Mouse (Mus musculus) ZHBTc4 (cell line): ENCODE results near the gene Map2k2.

ENCODE experiments used
- DNase-seq: peaks from one replicate; pipeline ENCODE4 v3.0.0-alpha.2; 2011; ENCODE audit warnings: low read depth, low spot score

Map2k2 gene

GRCm38 (mm10) chr10:81094931-81095678 is 10.6 kb upstream of the Map2k2 start:
- no peak for DNase-seq

- DNase-seq, result peak; percentile 99
Measured at GRCm38 (mm10) chr10:81106113-81106721, 502 bp downstream of the Map2k2 start.

- DNase-seq, result peak; percentile 54
Measured at GRCm38 (mm10) chr10:81112946-81113345, 7.2 kb downstream of the Map2k2 start.

- no peak for DNase-seq
Measured at GRCm38 (mm10) chr10:81119625-81120024, 13.9 kb downstream of the Map2k2 start.

- no peak for DNase-seq
Measured at GRCm38 (mm10) chr10:81120650-81121049, 14.9 kb downstream of the Map2k2 start.

GRCm38 (mm10) chr10:81122889-81123288 is 17.2 kb downstream of the Map2k2 start:
- no peak for DNase-seq

GRCm38 (mm10) chr10:81123500-81123899 is 17.8 kb downstream of the Map2k2 start:
- no peak for DNase-seq

- DNase-seq, result peak; percentile 74
Measured at GRCm38 (mm10) chr10:81134181-81134587, 28.5 kb downstream of the Map2k2 start.

GRCm38 (mm10) chr10:81134966-81135681 is 29.4 kb downstream of the Map2k2 start, which contains the start of gene Zbtb7a:
TSS of gene Zbtb7a (plus strand) at chr10:81135220.
- peak; percentile 70 for DNase-seq

GRCm38 (mm10) chr10:81135831-81136705 is 30.4 kb downstream of the Map2k2 start:
- peak; percentile 60 for DNase-seq

- DNase-seq, result no peak
Measured at GRCm38 (mm10) chr10:81136706-81137231, 31.1 kb downstream of the Map2k2 start.

- DNase-seq, result peak; percentile 98
Measured at GRCm38 (mm10) chr10:81137252-81138130, 31.8 kb downstream of the Map2k2 start.

- peak; percentile 77 for DNase-seq
Measured at GRCm38 (mm10) chr10:81138131-81138782, 32.5 kb downstream of the Map2k2 start.

- no peak for DNase-seq
Measured at GRCm38 (mm10) chr10:81138821-81139528, 33.3 kb downstream of the Map2k2 start.

- DNase-seq, result no peak
Measured at GRCm38 (mm10) chr10:81139529-81139846, 33.8 kb downstream of the Map2k2 start.

GRCm38 (mm10) chr10:81140005-81140404 is 34.3 kb downstream of the Map2k2 start:
- DNase-seq, result no peak

GRCm38 (mm10) chr10:81140717-81141454 is 35.2 kb downstream of the Map2k2 start:
- DNase-seq, result peak; percentile 58

GRCm38 (mm10) chr10:81141455-81142210 is 35.9 kb downstream of the Map2k2 start:
- DNase-seq, result peak; percentile 81
